Mouse (Mus musculus): ENCODE results near the gene Sh3d19. TPM values are rescaled to one million over a fixed set of nuclear protein-coding genes. Genes with fewer than 3 reads are reported as not detected.

The Sh3d19 gene
- total and polyA plus RNA-seq, 3 experiments = 0.16 to 0.76 (median 0.33) TPM

DNA sequence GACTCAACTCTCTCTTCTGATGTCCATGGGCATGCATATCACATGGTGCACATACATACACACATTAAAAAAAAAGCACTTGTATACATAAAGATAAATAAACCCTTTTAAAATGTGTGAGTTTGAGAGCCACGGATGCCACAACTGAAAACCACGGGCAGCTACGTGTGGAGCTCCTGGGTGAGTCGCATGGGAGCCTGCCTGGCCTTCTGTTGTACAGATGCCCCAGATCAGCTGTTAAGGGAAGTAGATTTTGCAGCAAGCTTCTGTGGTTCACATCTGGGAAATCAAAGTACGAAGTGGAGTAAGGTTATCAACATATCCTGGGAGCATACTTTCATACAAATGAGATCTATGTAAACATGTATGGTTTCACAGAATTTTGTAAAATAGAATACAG, 37.3 kb upstream of the Sh3d19 start:
- Histone ChIP-seq H3K79me2 (replicated peaks; ENCODE audit: control insufficient read depth, extremely low read depth, insufficient read depth, poor library complexity, severe bottlenecking) (no peaks in the 10 kb centered on the region), H3K27ac (ENCODE audit: insufficient read depth, low read depth) (no peak overlapping the region), H3K4me1 (ENCODE audit: control insufficient read depth in 1 of 2, insufficient read depth in 2 of 2) (peaks cover 0 to 2% of the 10 kb centered on the region in 2 experiments; a peak in 1 of 4 replicates), H3K9ac (ENCODE audit: insufficient read depth, low read depth) (no peak overlapping the region), H3K27me3 (replicated peaks) (no peaks in the 10 kb centered on the region), H3K36me3 (replicated peaks in 1 of 2; ENCODE audit: control insufficient read depth in 1 of 2, insufficient read depth in 1 of 2, low read length in 1 of 2) (no peaks in the 10 kb centered on the region), H3K9me3 (replicated peaks; ENCODE audit: low read length) (no peaks in the 10 kb centered on the region), H3K4me2 (ENCODE audit: insufficient read depth, low read depth, poor library complexity, severe bottlenecking) (no peak overlapping the region), H3K4me3 (replicated peaks in 1 of 3; ENCODE audit: low read depth in 2 of 3, low read length in 2 of 3, poor library complexity in 1 of 3) (no peak overlapping the region)
- in situ Hi-C loops (cut with MboI; ENCODE audit: low pct_ligation_motif_present, low pct_unique_long_range_greater_than_20kb, low sequenced_read_pairs) = no loop called here
- DNase-seq (ENCODE audit: extremely low read depth) = no peak
- dilution Hi-C loops (cut with MboI; ENCODE audit: extremely low pct_ligation_motif_present, extremely low pct_unique_long_range_greater_than_20kb, low sequenced_read_pairs) = no loop called here
- no peak for TF ChIP-seq EP300 (IDR thresholded peaks at IDR 0.05; ENCODE audit: low read length)
- no peak for TF ChIP-seq TCF12 (IDR thresholded peaks at IDR 0.05; ENCODE audit: low read depth, low read length)
- no peak for TF ChIP-seq NRF1 (IDR thresholded peaks at IDR 0.05; ENCODE audit: low read depth, low read length)
- no peak for TF ChIP-seq MAZ (IDR thresholded peaks at IDR 0.05; ENCODE audit: low read depth, low read length)
- no peak for TF ChIP-seq PAX5 (IDR thresholded peaks at IDR 0.05; ENCODE audit: low read length)
- no peak for TF ChIP-seq CHD1 (IDR thresholded peaks at IDR 0.05; ENCODE audit: low read depth, low read length)
- TF ChIP-seq MAFK (IDR thresholded peaks at IDR 0.05; ENCODE audit: insufficient replicate concordance, low read length) = no peak

DNA sequence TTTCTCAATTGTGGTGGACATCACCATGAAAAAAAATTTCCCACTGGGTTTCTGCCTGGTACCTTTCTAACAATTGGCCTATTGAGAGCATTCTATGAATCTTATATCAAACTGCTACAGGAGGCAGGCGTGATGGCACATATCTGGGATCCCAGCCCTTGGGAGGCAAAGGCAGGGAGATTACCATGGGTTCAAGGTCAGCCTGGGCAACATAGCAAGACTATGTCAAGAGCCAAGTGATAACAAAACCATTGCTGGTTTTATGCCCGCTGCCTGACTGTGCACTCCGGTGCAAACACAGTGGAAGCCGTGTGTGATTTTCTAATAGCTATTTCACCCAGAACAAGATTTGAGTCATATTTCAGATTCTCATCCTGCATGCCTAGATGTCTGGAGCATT, 20.0 kb upstream of the Sh3d19 start:
- Histone ChIP-seq H3K4me1 (ENCODE audit: control insufficient read depth in 1 of 2, insufficient read depth in 2 of 2) (peaks cover 10% of the 10 kb centered on the region in 2 experiments), H3K9ac (ENCODE audit: insufficient read depth, low read depth) (no peak overlapping the region), H3K4me2 (ENCODE audit: insufficient read depth, low read depth, poor library complexity, severe bottlenecking) (no peak overlapping the region), H3K36me3 (replicated peaks in 1 of 2; ENCODE audit: control insufficient read depth in 1 of 2, insufficient read depth in 1 of 2, low read length in 1 of 2) (no peaks in the 10 kb centered on the region), H3K27me3 (replicated peaks) (no peaks in the 10 kb centered on the region), H3K4me3 (replicated peaks in 1 of 3; ENCODE audit: low read depth in 2 of 3, low read length in 2 of 3, poor library complexity in 1 of 3) (no peak overlapping the region), H3K27ac (ENCODE audit: insufficient read depth, low read depth) (no peak overlapping the region), H3K79me2 (replicated peaks; ENCODE audit: control insufficient read depth, extremely low read depth, insufficient read depth, poor library complexity, severe bottlenecking) (no peaks in the 10 kb centered on the region), H3K9me3 (replicated peaks; ENCODE audit: low read length) (no peaks in the 10 kb centered on the region)
- dilution Hi-C loops (cut with MboI; ENCODE audit: extremely low pct_ligation_motif_present, extremely low pct_unique_long_range_greater_than_20kb, low sequenced_read_pairs) = no loop called here
- no peak for TF ChIP-seq ZNF384 (IDR thresholded peaks at IDR 0.05; ENCODE audit: low read depth, low read length)
- no peak for TF ChIP-seq RAD21 (IDR thresholded peaks at IDR 0.05; ENCODE audit: low read depth, low read length)
- TF ChIP-seq ZC3H11A (IDR thresholded peaks at IDR 0.05; ENCODE audit: low read depth, low read length) = no peak
- no peak for TF ChIP-seq POLR2A (IDR thresholded peaks at IDR 0.05; ENCODE audit: low read depth, low read length)
- TF ChIP-seq E2F4 (IDR thresholded peaks at IDR 0.05; ENCODE audit: insufficient replicate concordance, low read depth, low read length) = no peak
- no peak for TF ChIP-seq MAZ (IDR thresholded peaks at IDR 0.05; ENCODE audit: low read depth, low read length)
- TF ChIP-seq CHD1 (IDR thresholded peaks at IDR 0.05; ENCODE audit: low read depth, low read length) = no peak
- DNase-seq (ENCODE audit: extremely low read depth) = no peak
- in situ Hi-C loops (cut with MboI; ENCODE audit: low pct_ligation_motif_present, low pct_unique_long_range_greater_than_20kb, low sequenced_read_pairs) = no loop called here

DNA sequence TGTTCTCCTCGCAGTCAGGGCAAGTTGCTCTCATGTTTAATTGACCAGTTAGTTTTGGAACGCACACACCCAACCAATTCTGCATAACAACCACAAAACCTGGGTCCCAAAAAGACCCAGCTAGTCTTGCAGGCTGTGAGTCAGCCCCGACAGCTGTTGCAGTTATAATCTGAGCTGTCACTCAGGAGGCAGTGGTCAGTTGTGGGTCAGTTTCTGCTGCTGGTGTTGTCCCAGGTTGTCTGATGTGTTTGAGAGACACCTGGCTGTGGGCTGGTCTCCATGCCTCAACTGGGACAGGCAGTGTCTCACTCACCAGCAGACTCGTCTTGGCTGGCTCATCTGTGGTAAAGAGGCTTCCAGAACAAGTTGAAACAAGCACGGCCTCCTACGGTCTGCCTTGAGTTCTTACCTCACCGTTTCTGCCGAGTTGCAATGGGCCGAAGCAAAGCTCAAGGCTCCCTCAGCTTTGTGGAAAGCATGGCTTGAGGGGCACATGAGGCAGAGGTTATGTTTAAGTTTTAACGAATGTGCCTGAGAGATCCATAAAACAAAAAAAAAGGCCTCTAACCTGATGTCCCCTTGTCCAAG, 18.1 kb upstream of the Sh3d19 start:
- in situ Hi-C loops (cut with MboI; ENCODE audit: low pct_ligation_motif_present, low pct_unique_long_range_greater_than_20kb, low sequenced_read_pairs) = no loop called here
- DNase-seq (ENCODE audit: extremely low read depth) = peak; percentile 26
- Histone ChIP-seq H3K79me2 (replicated peaks; ENCODE audit: control insufficient read depth, extremely low read depth, insufficient read depth, poor library complexity, severe bottlenecking) (no peaks in the 10 kb centered on the region), H3K27me3 (replicated peaks) (no peaks in the 10 kb centered on the region), H3K4me2 (ENCODE audit: insufficient read depth, low read depth, poor library complexity, severe bottlenecking) (peak overlapping the region; percentile 0; the same call in 1 of the 2 replicates), H3K4me3 (replicated peaks in 1 of 3; ENCODE audit: low read depth in 2 of 3, low read length in 2 of 3, poor library complexity in 1 of 3) (no peak overlapping the region), H3K9me3 (replicated peaks; ENCODE audit: low read length) (no peaks in the 10 kb centered on the region), H3K9ac (ENCODE audit: insufficient read depth, low read depth) (no peak overlapping the region), H3K27ac (ENCODE audit: insufficient read depth, low read depth) (0 out of 2 replicates have a peak overlapping the region, but pooled peaks have one; percentile 4), H3K4me1 (ENCODE audit: control insufficient read depth in 1 of 2, insufficient read depth in 2 of 2) (peaks cover 10% of the 10 kb centered on the region in 2 experiments), H3K36me3 (replicated peaks in 1 of 2; ENCODE audit: control insufficient read depth in 1 of 2, insufficient read depth in 1 of 2, low read length in 1 of 2) (no peaks in the 10 kb centered on the region)
- dilution Hi-C loops (cut with MboI; ENCODE audit: extremely low pct_ligation_motif_present, extremely low pct_unique_long_range_greater_than_20kb, low sequenced_read_pairs) = no loop called here
- TF ChIP-seq HCFC1 (IDR thresholded peaks at IDR 0.05; ENCODE audit: low read depth, low read length) (no peak), GABPA (IDR thresholded peaks at IDR 0.05; ENCODE audit: insufficient replicate concordance, low read depth, low read length) (no peak), POLR2A (IDR thresholded peaks at IDR 0.05; ENCODE audit: low read depth, low read length) (no peak), EP300 (IDR thresholded peaks at IDR 0.05; ENCODE audit: low read length) (peak; percentile 49; the same call in 1 of the 2 replicates), NRF1 (IDR thresholded peaks at IDR 0.05; ENCODE audit: low read depth, low read length) (no peak), JUND (conservative IDR thresholded peaks at IDR 0.05; ENCODE audit: low read depth, low read length) (no peak), ETS1 (conservative IDR thresholded peaks at IDR 0.05; ENCODE audit: low read depth, low read length) (peak; percentile 72), TBP (conservative IDR thresholded peaks at IDR 0.05; ENCODE audit: low read depth, low read length) (no peak), UBTF (IDR thresholded peaks at IDR 0.05; ENCODE audit: low read depth, low read length) (no peak), ELF1 (IDR thresholded peaks at IDR 0.05; ENCODE audit: low read depth, low read length) (no peak), ZMIZ1 (IDR thresholded peaks at IDR 0.05; ENCODE audit: low read depth, low read length) (no peak), NELFE (IDR thresholded peaks at IDR 0.05; ENCODE audit: low read depth, low read length) (no peak), RAD21 (IDR thresholded peaks at IDR 0.05; ENCODE audit: low read depth, low read length) (no peak; the same call in 1 of the 2 replicates), CTCF (conservative IDR thresholded peaks at IDR 0.05 in 1 of 2, IDR thresholded peaks at IDR 0.05 in 1 of 2; ENCODE audit: low read depth in 2 of 2, low read length in 2 of 2) (no peak), CHD2 (IDR thresholded peaks at IDR 0.05; ENCODE audit: low read length) (no peak), POLR2AphosphoS2 (IDR thresholded peaks at IDR 0.05; ENCODE audit: low read depth, low read length) (no peak), USF2 (conservative IDR thresholded peaks at IDR 0.05; ENCODE audit: low read depth, low read length) (no peak), IRF4 (IDR thresholded peaks at IDR 0.05; ENCODE audit: low read depth, low read length) (peak; percentile 86)
